Comparison of ENCODE assay signal across 11 mouse cellular contexts in the genomic region with DNA sequence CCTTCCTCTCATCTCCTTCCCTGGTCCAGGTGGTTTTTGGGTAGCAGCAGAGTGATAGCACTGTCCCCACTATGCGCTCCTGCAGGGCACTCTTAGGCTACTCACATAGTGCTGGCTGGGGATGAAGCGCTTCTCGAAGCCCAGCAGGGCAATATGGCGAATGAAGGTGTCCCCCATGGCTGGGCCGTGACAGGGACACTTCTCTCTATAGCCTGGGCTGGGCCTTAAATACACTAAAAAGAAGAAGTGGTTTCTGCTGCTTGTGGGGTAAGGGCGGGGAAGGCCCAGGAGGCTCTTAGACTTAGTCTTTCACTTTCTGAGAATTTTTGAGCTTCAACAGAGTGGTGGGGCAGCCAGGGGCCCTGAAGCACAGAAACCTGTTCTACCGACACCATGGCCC. TPM values are rescaled to one million over a fixed set of nuclear protein-coding genes. Genes with fewer than 3 reads are reported as not detected.
DNase-seq lines count a peak whose midpoint lies in the region; ATAC-seq and TF ChIP-seq lines count a peak whose summit lies in the region.
"Had no signal": no experiment of that assay in that cellular context is flagged by ENCODE, and none has a peak within 500 bp of the region (broad histone marks: within the 10 kb centered on the region; RNA-seq: fewer than 3 reads in every experiment).

Gene Ncf1 (minus strand): TSS at position 235 of the 400 bp plus-strand sequence.

- H3K9me3 ChIP-seq in liver, embryonic 14.5 days (ENCODE audit: control insufficient read depth, low read length) = no peaks in the 10 kb centered on the region
- H3K9me3 ChIP-seq: neural tube, embryonic 13.5 days had no signal

- no peaks in the 10 kb centered on the region for H3K4me1 ChIP-seq in liver, adult 2 months (ENCODE audit: control insufficient read depth, insufficient read depth, low read length)
- peaks cover 45% of the 10 kb centered on the region for H3K4me1 ChIP-seq in bone marrow macrophage, adult 2 months (ENCODE audit: control insufficient read depth, insufficient read depth, low read length)
- peaks cover 0 to 6% of the 10 kb centered on the region in 2 experiments; a peak in 2 of 4 replicates for H3K4me1 ChIP-seq in liver, embryonic 14.5 days (replicated peaks; ENCODE audit: control insufficient read depth in 2 of 2, insufficient read depth in 2 of 2, low read length in 1 of 2)

- H3K79me2 ChIP-seq in liver, adult 2 months (ENCODE audit: control insufficient read depth, insufficient read depth, low read length) = no peaks in the 10 kb centered on the region

- no peak for DNase-seq in liver, adult 2 months (ENCODE audit: extremely low read depth, low read depth, low spot score)
- DNase-seq in liver = no peak
- no peak for DNase-seq in liver, embryonic 14.5 days (ENCODE audit: low read depth in 3 of 3, low spot score in 3 of 3)
- peak; percentile 21 for DNase-seq in spleen, adult 12 weeks (ENCODE audit: low spot score)
- no peak for DNase-seq in frontal cortex, adult 2 months (ENCODE audit: extremely low spot score in 1 of 2, low spot score in 1 of 2)
- DNase-seq in frontal cortex, postnatal 36 days (ENCODE audit: low spot score in 2 of 2) = no peak
- no peak for DNase-seq in gastrocnemius, postnatal 14 days
- DNase-seq: cerebellum, postnatal 36 days; gastrocnemius, postnatal 36 days had no signal

- no peak for TF ChIP-seq CTCF in liver, adult 2 months (IDR thresholded peaks at IDR 0.05; ENCODE audit: low read depth, low read length)
- TF ChIP-seq CTCF in bone marrow macrophage, adult 2 months (IDR thresholded peaks at IDR 0.05; ENCODE audit: low read depth, low read length) = no peak
- TF ChIP-seq CTCF in liver, embryonic 14.5 days (IDR thresholded peaks at IDR 0.05; ENCODE audit: low read depth) = no peak

- no peaks in the 10 kb centered on the region for H3K36me3 ChIP-seq in liver, adult 2 months (ENCODE audit: control insufficient read depth, insufficient read depth, low read length)
- H3K36me3 ChIP-seq in liver, embryonic 14.5 days (replicated peaks; ENCODE audit: control insufficient read depth, insufficient read depth, low read depth) = no peaks in the 10 kb centered on the region
- H3K36me3 ChIP-seq: neural tube, embryonic 13.5 days had no signal

- WGBS in liver, adult 2 months = 91% methylated on average over 7 of the region's 7 CpGs
- 48% methylated on average over 7 of the region's 7 CpGs for WGBS in liver, embryonic 14.5 days (ENCODE audit: insufficient replicate concordance)

- H3K27me3 ChIP-seq in liver, adult 2 months (ENCODE audit: control insufficient read depth, insufficient read depth, low read length) = no peaks in the 10 kb centered on the region
- no peaks in the 10 kb centered on the region for H3K27me3 ChIP-seq in liver, embryonic 14.5 days (ENCODE audit: control insufficient read depth, insufficient read depth, low read length)
- H3K27me3 ChIP-seq: neural tube, embryonic 13.5 days had no signal

- no peak for ATAC-seq in liver, embryonic 14.5 days (ENCODE audit: insufficient read depth)

- peak within 1 kb of the TSS; percentile 18 for H3K4me2 ChIP-seq in liver, embryonic 14.5 days (ENCODE audit: low read depth)
- H3K4me2 ChIP-seq: neural tube, embryonic 13.5 days had no signal

- H3K27ac ChIP-seq in liver, adult 2 months (replicated peaks; ENCODE audit: insufficient read depth, low read depth, low read length) = peak within 1 kb of the TSS; percentile 27; the same call in 1 of the 2 replicates
- peak within 1 kb of the TSS; percentile 98 for H3K27ac ChIP-seq in bone marrow macrophage, adult 2 months (ENCODE audit: insufficient read depth, low read depth, low read length)
- H3K27ac ChIP-seq in liver, embryonic 14.5 days = no peak within 1 kb of the TSS
- H3K27ac ChIP-seq: neural tube, embryonic 13.5 days had no signal

- intact Hi-C loops in gastrocnemius, postnatal 14 days (cut with DNase I; ENCODE audit: low total_unique reads) = no loop called here

- TF ChIP-seq POLR2A in liver, adult 2 months (IDR thresholded peaks at IDR 0.05; ENCODE audit: extremely low read depth, insufficient read depth, low read length) = no peak
- TF ChIP-seq POLR2A in bone marrow macrophage, adult 2 months (IDR thresholded peaks at IDR 0.05; ENCODE audit: borderline replicate concordance, low read depth, low read length) = no peak

- peak within 1 kb of the TSS; percentile 33; the same call in 1 of the 2 replicates for H3K9ac ChIP-seq in liver, adult 2 months (ENCODE audit: low read depth, low read length)
- H3K9ac ChIP-seq in liver, embryonic 14.5 days (replicated peaks) = no peak within 1 kb of the TSS
- H3K9ac ChIP-seq: neural tube, embryonic 13.5 days had no signal

- H3K4me3 ChIP-seq in liver, adult 2 months (ENCODE audit: insufficient read depth, low read depth, low read length) = peak within 1 kb of the TSS; percentile 33
- peak within 1 kb of the TSS; percentile 87 for H3K4me3 ChIP-seq in bone marrow macrophage, adult 2 months (ENCODE audit: insufficient read depth, low read length)
- peak within 1 kb of the TSS; percentile 19 to 25; a peak in 2 of 4 replicates for H3K4me3 ChIP-seq in liver, embryonic 14.5 days (ENCODE audit: insufficient read depth in 1 of 2, low read depth in 2 of 2, low read length in 2 of 2)
- H3K4me3 ChIP-seq: neural tube, embryonic 13.5 days had no signal

- no peak for TF ChIP-seq EP300 in liver, embryonic 14.5 days (IDR thresholded peaks at IDR 0.05; ENCODE audit: low read depth)

RNA-seq across cellular contexts. Expression of gene Ncf1, which starts in this region (rescaled TPM):
- 2.9 and 4.3 TPM in 2 replicates for total RNA-seq in liver, adult 2 months (2014; rRNA removed)
- 2.2 and 3.3 TPM in 2 replicates for polyA plus RNA-seq in liver, adult 2 months (2012; rRNA removed)
- polyA plus RNA-seq in bone marrow macrophage, adult 2 months (2012; ENCODE audit: insufficient read depth, insufficient read length, missing spikeins) = 373 and 392 TPM in 2 replicates
- polyA plus RNA-seq in liver, embryonic 14.5 days (2012; rRNA removed) = 7.7 and 9.8 TPM in 2 replicates
- polyA plus RNA-seq in liver, embryonic 14.5 days (2014; fragmentation: Nextera tagmentation; extraction: Ambion mirVana) = 9.8 and 11.1 TPM in 2 replicates
- polyA plus RNA-seq in frontal cortex, adult 2 months (2012; rRNA removed) = 6.6 and 8.6 TPM in 2 replicates
- 1 to 10 TPM; 2.6 to 4.2 TPM for total RNA-seq in gastrocnemius, postnatal 14 days (2021)

Comparison
In these comparisons a context has a peak if more than half of its experiments do, and no peak if none do; other contexts are left out.
1. RNA of gene Ncf1 (polyA plus RNA-seq): 373 to 392 TPM in bone marrow macrophage, adult 2 months; 7.7 to 11.1 TPM in liver, embryonic 14.5 days, 6.6 to 8.6 TPM in frontal cortex, adult 2 months and 2.2 to 3.3 TPM in liver, adult 2 months; every median in the first group is over 10 times any median in the second.
2. H3K4me3 ChIP-seq: peak in every context shown above with its lines; median percentile 87 in bone marrow macrophage, adult 2 months; 33 in liver, adult 2 months; 22 in liver, embryonic 14.5 days.